Mouse (Mus musculus): ENCODE measurements around the gene Bicdl2. TPM values are rescaled to one million over a fixed set of nuclear protein-coding genes. Genes with fewer than 3 reads are reported as not detected.

Bicdl2 gene
- polyA plus RNA-seq, 1 experiment from 2014 or later = 1.2 TPM

- Histone ChIP-seq H3K27me3 (ENCODE audit: control insufficient read depth, insufficient read depth, low read length) (peaks cover 27% of the 10 kb centered on the region), H3K9ac (ENCODE audit: low read depth, low read length) (peak within 1 kb of the TSS; percentile 58), H3K4me2 (replicated peaks; ENCODE audit: low read depth, low read length) (peak within 1 kb of the TSS; percentile 97), H3K4me1 (ENCODE audit: control insufficient read depth, insufficient read depth, low read length) (peaks cover 45% of the 10 kb centered on the region; the same call in 1 of the 2 replicates), H3K27ac (ENCODE audit: low read depth, low read length) (peak within 1 kb of the TSS; percentile 30; the same call in 1 of the 2 replicates), H3K9me3 (ENCODE audit: control insufficient read depth, low read length) (no peaks in the 10 kb centered on the region), H3K4me3 (ENCODE audit: low read length) (peak within 1 kb of the TSS; percentile 58), H3K36me3 (ENCODE audit: control insufficient read depth, insufficient read depth, low read length) (no peaks in the 10 kb centered on the region)
- WGBS = under 1% methylated on average over 34 of the region's 34 CpGs
- ATAC-seq (ENCODE audit: low FRiP score, low TSS enrichment) = peak; percentile 37; the same call in 1 of the 2 replicates
Measured at GRCm38 (mm10) chr17:23677236-23677679, 17.0 kb downstream of the Bicdl2 start, which contains the start of gene Tnfrsf12a. Gene Tnfrsf12a, minus strand, starts transcription at chr17:23677468.

GRCm38 (mm10) chr17:23679127-23679835 lies 19.0 kb downstream of the Bicdl2 start, which contains the start of gene Cldn6:
Gene Cldn6, plus strand, starts transcription at chr17:23679249.
- no peaks in the 10 kb centered on the region for H3K36me3 ChIP-seq (ENCODE audit: control insufficient read depth, insufficient read depth, low read length)
- H3K4me1 ChIP-seq (ENCODE audit: control insufficient read depth, insufficient read depth, low read length) = peaks cover 49% of the 10 kb centered on the region; the same call in 1 of the 2 replicates
- WGBS = 4% methylated on average over 38 of the region's 38 CpGs
- H3K27ac ChIP-seq (ENCODE audit: low read depth, low read length) = peak within 1 kb of the TSS; percentile 47; the same call in 1 of the 2 replicates
- H3K9ac ChIP-seq (ENCODE audit: low read depth, low read length) = peak within 1 kb of the TSS; percentile 57
- peaks cover 27% of the 10 kb centered on the region for H3K27me3 ChIP-seq (ENCODE audit: control insufficient read depth, insufficient read depth, low read length)
- no peaks in the 10 kb centered on the region for H3K9me3 ChIP-seq (ENCODE audit: control insufficient read depth, low read length)
- H3K4me2 ChIP-seq (replicated peaks; ENCODE audit: low read depth, low read length) = peak within 1 kb of the TSS; percentile 56
- no peak for ATAC-seq (ENCODE audit: low FRiP score, low TSS enrichment)
- peak within 1 kb of the TSS; percentile 41 for H3K4me3 ChIP-seq (ENCODE audit: low read length)

- Histone ChIP-seq H3K27ac (ENCODE audit: low read depth, low read length) (no peak overlapping the region), H3K4me2 (replicated peaks; ENCODE audit: low read depth, low read length) (peak overlapping the region; percentile 56), H3K27me3 (ENCODE audit: control insufficient read depth, insufficient read depth, low read length) (peaks cover 27% of the 10 kb centered on the region), H3K4me1 (ENCODE audit: control insufficient read depth, insufficient read depth, low read length) (peaks cover 44% of the 10 kb centered on the region; the same call in 1 of the 2 replicates), H3K9me3 (ENCODE audit: control insufficient read depth, low read length) (no peaks in the 10 kb centered on the region), H3K9ac (ENCODE audit: low read depth, low read length) (peak overlapping the region; percentile 57; the same call in 1 of the 2 replicates), H3K4me3 (ENCODE audit: low read length) (peak overlapping the region; percentile 41), H3K36me3 (ENCODE audit: control insufficient read depth, insufficient read depth, low read length) (no peaks in the 10 kb centered on the region)
- WGBS = 66% methylated on average over 9 of the region's 9 CpGs
- no peak for ATAC-seq (ENCODE audit: low FRiP score, low TSS enrichment)
Measured at GRCm38 (mm10) chr17:23680336-23680735, 20.0 kb downstream of the Bicdl2 start.

- no peaks in the 10 kb centered on the region for H3K9me3 ChIP-seq (ENCODE audit: control insufficient read depth, low read length)
- no peak overlapping the region for H3K27ac ChIP-seq (ENCODE audit: low read depth, low read length)
- no peaks in the 10 kb centered on the region for H3K36me3 ChIP-seq (ENCODE audit: control insufficient read depth, insufficient read depth, low read length)
- WGBS = 58% methylated on average over 10 of the region's 10 CpGs
- H3K27me3 ChIP-seq (ENCODE audit: control insufficient read depth, insufficient read depth, low read length) = peaks cover 27% of the 10 kb centered on the region
- no peak overlapping the region for H3K9ac ChIP-seq (ENCODE audit: low read depth, low read length)
- H3K4me3 ChIP-seq (ENCODE audit: low read length) = peak overlapping the region; percentile 41; the same call in 1 of the 2 replicates
- peaks cover 36% of the 10 kb centered on the region; the same call in 1 of the 2 replicates for H3K4me1 ChIP-seq (ENCODE audit: control insufficient read depth, insufficient read depth, low read length)
- no peak for ATAC-seq (ENCODE audit: low FRiP score, low TSS enrichment)
- peak overlapping the region; percentile 56 for H3K4me2 ChIP-seq (replicated peaks; ENCODE audit: low read depth, low read length)
Measured at GRCm38 (mm10) chr17:23681086-23681485, 20.8 kb downstream of the Bicdl2 start.

GRCm38 (mm10) chr17:23682092-23682491 lies 21.8 kb downstream of the Bicdl2 start:
- Histone ChIP-seq H3K9me3 (ENCODE audit: control insufficient read depth, low read length) (no peaks in the 10 kb centered on the region), H3K27me3 (ENCODE audit: control insufficient read depth, insufficient read depth, low read length) (peaks cover 27% of the 10 kb centered on the region), H3K4me2 (replicated peaks; ENCODE audit: low read depth, low read length) (peak overlapping the region; percentile 56), H3K9ac (ENCODE audit: low read depth, low read length) (0 out of 2 replicates have a peak overlapping the region, but pooled peaks have one; percentile 18), H3K4me3 (ENCODE audit: low read length) (peak overlapping the region; percentile 31), H3K27ac (ENCODE audit: low read depth, low read length) (no peak overlapping the region), H3K4me1 (ENCODE audit: control insufficient read depth, insufficient read depth, low read length) (peaks cover 30% of the 10 kb centered on the region; the same call in 1 of the 2 replicates), H3K36me3 (ENCODE audit: control insufficient read depth, insufficient read depth, low read length) (no peaks in the 10 kb centered on the region)
- no peak for ATAC-seq (ENCODE audit: low FRiP score, low TSS enrichment)
- WGBS = 23% methylated on average over 4 of the region's 4 CpGs

GRCm38 (mm10) chr17:23682530-23682929 lies 22.2 kb downstream of the Bicdl2 start:
- no peak overlapping the region for H3K27ac ChIP-seq (ENCODE audit: low read depth, low read length)
- peak overlapping the region; percentile 56 for H3K4me2 ChIP-seq (replicated peaks; ENCODE audit: low read depth, low read length)
- H3K9me3 ChIP-seq (ENCODE audit: control insufficient read depth, low read length) = no peaks in the 10 kb centered on the region
- H3K9ac ChIP-seq (ENCODE audit: low read depth, low read length) = peak overlapping the region; percentile 64
- H3K4me3 ChIP-seq (ENCODE audit: low read length) = peak overlapping the region; percentile 31
- no peak for ATAC-seq (ENCODE audit: low FRiP score, low TSS enrichment)
- 47% methylated on average over 3 of the region's 3 CpGs for WGBS
- H3K36me3 ChIP-seq (ENCODE audit: control insufficient read depth, insufficient read depth, low read length) = no peaks in the 10 kb centered on the region
- peaks cover 28% of the 10 kb centered on the region; the same call in 1 of the 2 replicates for H3K4me1 ChIP-seq (ENCODE audit: control insufficient read depth, insufficient read depth, low read length)
- peaks cover 27% of the 10 kb centered on the region for H3K27me3 ChIP-seq (ENCODE audit: control insufficient read depth, insufficient read depth, low read length)

- H3K9me3 ChIP-seq (ENCODE audit: control insufficient read depth, low read length) = no peaks in the 10 kb centered on the region
- H3K27me3 ChIP-seq (ENCODE audit: control insufficient read depth, insufficient read depth, low read length) = peaks cover 27% of the 10 kb centered on the region
- peaks cover 24% of the 10 kb centered on the region; the same call in 1 of the 2 replicates for H3K4me1 ChIP-seq (ENCODE audit: control insufficient read depth, insufficient read depth, low read length)
- peak overlapping the region; percentile 64 for H3K9ac ChIP-seq (ENCODE audit: low read depth, low read length)
- WGBS = 6% methylated on average over 15 of the region's 15 CpGs
- H3K27ac ChIP-seq (ENCODE audit: low read depth, low read length) = peak overlapping the region; percentile 78
- H3K4me3 ChIP-seq (ENCODE audit: low read length) = peak overlapping the region; percentile 31
- H3K36me3 ChIP-seq (ENCODE audit: control insufficient read depth, insufficient read depth, low read length) = no peaks in the 10 kb centered on the region
- 0 out of 2 replicates have a peak, but pooled peaks have one; percentile 1 for ATAC-seq (ENCODE audit: low FRiP score, low TSS enrichment)
- H3K4me2 ChIP-seq (replicated peaks; ENCODE audit: low read depth, low read length) = peak overlapping the region; percentile 56
Measured at GRCm38 (mm10) chr17:23683226-23683625, 22.9 kb downstream of the Bicdl2 start.

GRCm38 (mm10) chr17:23683856-23684672 lies 23.8 kb downstream of the Bicdl2 start, which contains the start of gene Cldn9:
Gene Cldn9, minus strand, starts transcription at chr17:23684026.
- peak; percentile 94 for ATAC-seq (ENCODE audit: low FRiP score, low TSS enrichment)
- WGBS = 7% methylated on average over 15 of the region's 15 CpGs
- peak within 1 kb of the TSS; percentile 56 for H3K4me2 ChIP-seq (replicated peaks; ENCODE audit: low read depth, low read length)
- peaks cover 25% of the 10 kb centered on the region for H3K27me3 ChIP-seq (ENCODE audit: control insufficient read depth, insufficient read depth, low read length)
- H3K36me3 ChIP-seq (ENCODE audit: control insufficient read depth, insufficient read depth, low read length) = no peaks in the 10 kb centered on the region
- H3K27ac ChIP-seq (ENCODE audit: low read depth, low read length) = peak within 1 kb of the TSS; percentile 78
- peak within 1 kb of the TSS; percentile 64 for H3K9ac ChIP-seq (ENCODE audit: low read depth, low read length)
- H3K4me3 ChIP-seq (ENCODE audit: low read length) = peak within 1 kb of the TSS; percentile 31
- H3K9me3 ChIP-seq (ENCODE audit: control insufficient read depth, low read length) = no peaks in the 10 kb centered on the region
- peaks cover 24% of the 10 kb centered on the region; the same call in 1 of the 2 replicates for H3K4me1 ChIP-seq (ENCODE audit: control insufficient read depth, insufficient read depth, low read length)
